Mouse (Mus musculus): Measurements from ENCODE around the gene Rap1gap2. TPM values are rescaled to one million over a fixed set of nuclear protein-coding genes. Genes with fewer than 3 reads are reported as not detected.

Rap1gap2 gene
- polyA plus RNA-seq, 1 experiment from 2014 or later = 5.2 TPM

DNA sequence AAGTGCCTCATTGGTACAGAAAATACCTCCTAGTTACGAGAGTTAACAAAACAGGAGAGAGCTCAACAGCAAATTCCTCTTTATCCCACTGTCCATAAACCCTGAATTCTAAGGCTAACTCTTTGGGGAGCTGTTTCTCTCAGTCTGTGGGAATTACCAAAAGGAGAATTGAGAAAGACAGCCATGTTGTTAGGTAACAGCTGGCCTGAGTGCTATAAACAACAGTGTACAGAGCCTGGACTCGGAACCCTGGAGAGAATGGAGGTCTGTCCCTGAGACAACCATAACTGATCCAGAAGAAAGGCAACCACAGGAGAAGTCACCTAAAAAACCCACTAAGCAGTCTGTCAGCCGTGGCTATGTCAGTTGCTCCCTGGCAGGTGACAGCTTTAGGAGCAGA lies 198.3 kb downstream of the Rap1gap2 start:
- Histone ChIP-seq H3K4me3 (no peak overlapping the region), H3K27me3 (ENCODE audit: insufficient read depth, poor library complexity, severe bottlenecking) (no peaks in the 10 kb centered on the region), H3K9me3 (no peaks in the 10 kb centered on the region), H3K36me3 (peaks cover 10% of the 10 kb centered on the region; the same call in 1 of the 2 replicates), H3K27ac (no peak overlapping the region), H3K4me1 (peaks cover 51% of the 10 kb centered on the region)
- DNase-seq (ENCODE audit: low spot score) = no peak
- WGBS = 84% methylated on average over 3 of the region's 3 CpGs

DNA sequence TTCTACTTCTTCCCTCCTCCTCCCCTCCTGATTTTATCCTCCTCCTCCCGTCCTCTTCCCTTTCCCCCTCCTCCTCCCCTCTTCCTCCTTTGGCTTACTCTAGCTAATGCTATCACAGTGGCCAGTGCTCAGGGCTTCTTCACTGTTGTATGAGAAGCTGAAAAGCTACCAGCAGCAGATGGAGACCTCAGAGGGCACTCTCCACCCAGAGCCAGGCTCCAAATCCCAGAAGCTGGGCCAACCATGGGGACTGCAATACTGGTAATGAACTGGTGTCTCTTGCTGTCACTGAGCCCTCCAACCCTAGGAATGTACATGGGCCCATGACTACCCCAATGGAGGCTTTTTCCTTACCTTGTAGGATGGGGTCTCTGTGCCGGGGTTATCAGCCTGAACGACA lies 198.8 kb downstream of the Rap1gap2 start:
- no peaks in the 10 kb centered on the region for H3K27me3 ChIP-seq (ENCODE audit: insufficient read depth, poor library complexity, severe bottlenecking)
- no peaks in the 10 kb centered on the region for H3K9me3 ChIP-seq
- H3K27ac ChIP-seq = no peak overlapping the region
- H3K4me1 ChIP-seq = peaks cover 51% of the 10 kb centered on the region
- WGBS = 60% methylated on average over 3 of the region's 3 CpGs
- no peak overlapping the region for H3K4me3 ChIP-seq
- no peak for DNase-seq (ENCODE audit: low spot score)
- peaks cover 10% of the 10 kb centered on the region; the same call in 1 of the 2 replicates for H3K36me3 ChIP-seq

DNA sequence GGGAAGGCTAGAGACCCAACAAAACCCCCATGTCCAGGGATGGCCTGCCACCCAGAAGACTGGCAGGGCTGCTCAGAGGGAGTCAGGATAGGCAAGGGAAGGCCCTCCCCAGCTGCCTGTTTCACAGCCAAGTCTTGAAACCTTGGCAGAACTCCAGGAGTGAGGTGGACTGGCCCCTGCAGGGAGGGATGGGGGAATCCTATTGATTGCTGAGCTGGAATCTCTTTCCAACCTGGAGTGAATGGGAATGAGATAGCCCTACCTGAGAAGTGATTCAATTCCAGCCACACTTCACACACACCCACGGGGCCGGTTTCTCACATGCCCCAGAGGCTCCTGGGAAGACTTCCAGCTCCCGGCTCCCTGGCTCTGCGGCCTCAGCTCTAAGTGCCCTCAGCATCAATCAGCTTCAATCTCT lies 200.9 kb downstream of the Rap1gap2 start:
- WGBS = 51% methylated on average over 4 of the region's 4 CpGs
- Histone ChIP-seq H3K27ac (peak overlapping the region; percentile 63; the same call in 1 of the 2 replicates), H3K36me3 (peaks cover 5% of the 10 kb centered on the region; the same call in 1 of the 2 replicates), H3K27me3 (ENCODE audit: insufficient read depth, poor library complexity, severe bottlenecking) (no peaks in the 10 kb centered on the region), H3K4me3 (no peak overlapping the region), H3K9me3 (no peaks in the 10 kb centered on the region), H3K4me1 (peaks cover 47% of the 10 kb centered on the region)
- DNase-seq (ENCODE audit: low spot score) = no peak

DNA sequence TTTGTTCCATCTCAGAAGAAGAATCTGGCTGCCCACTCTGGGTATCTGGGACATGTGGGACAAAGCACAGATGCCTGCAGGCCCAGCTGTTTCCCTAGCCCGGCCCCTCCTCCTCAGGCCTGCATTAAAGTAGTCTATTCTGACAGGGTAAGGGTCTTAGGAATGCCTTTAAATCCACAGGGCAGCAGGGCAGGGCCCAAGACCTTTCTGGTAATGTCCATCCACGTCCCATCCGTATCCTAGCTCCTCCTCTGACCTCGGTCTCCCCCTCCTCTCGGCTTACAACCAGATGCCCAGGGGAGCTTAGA lies 201.3 kb downstream of the Rap1gap2 start:
- peaks cover 43% of the 10 kb centered on the region for H3K4me1 ChIP-seq
- H3K27ac ChIP-seq = peak overlapping the region; percentile 63; the same call in 1 of the 2 replicates
- H3K36me3 ChIP-seq = peaks cover 4% of the 10 kb centered on the region; the same call in 1 of the 2 replicates
- 46% methylated on average over 5 of the region's 5 CpGs for WGBS
- no peaks in the 10 kb centered on the region for H3K27me3 ChIP-seq (ENCODE audit: insufficient read depth, poor library complexity, severe bottlenecking)
- DNase-seq (ENCODE audit: low spot score) = no peak
- H3K4me3 ChIP-seq = no peak overlapping the region
- H3K9me3 ChIP-seq = no peaks in the 10 kb centered on the region

DNA sequence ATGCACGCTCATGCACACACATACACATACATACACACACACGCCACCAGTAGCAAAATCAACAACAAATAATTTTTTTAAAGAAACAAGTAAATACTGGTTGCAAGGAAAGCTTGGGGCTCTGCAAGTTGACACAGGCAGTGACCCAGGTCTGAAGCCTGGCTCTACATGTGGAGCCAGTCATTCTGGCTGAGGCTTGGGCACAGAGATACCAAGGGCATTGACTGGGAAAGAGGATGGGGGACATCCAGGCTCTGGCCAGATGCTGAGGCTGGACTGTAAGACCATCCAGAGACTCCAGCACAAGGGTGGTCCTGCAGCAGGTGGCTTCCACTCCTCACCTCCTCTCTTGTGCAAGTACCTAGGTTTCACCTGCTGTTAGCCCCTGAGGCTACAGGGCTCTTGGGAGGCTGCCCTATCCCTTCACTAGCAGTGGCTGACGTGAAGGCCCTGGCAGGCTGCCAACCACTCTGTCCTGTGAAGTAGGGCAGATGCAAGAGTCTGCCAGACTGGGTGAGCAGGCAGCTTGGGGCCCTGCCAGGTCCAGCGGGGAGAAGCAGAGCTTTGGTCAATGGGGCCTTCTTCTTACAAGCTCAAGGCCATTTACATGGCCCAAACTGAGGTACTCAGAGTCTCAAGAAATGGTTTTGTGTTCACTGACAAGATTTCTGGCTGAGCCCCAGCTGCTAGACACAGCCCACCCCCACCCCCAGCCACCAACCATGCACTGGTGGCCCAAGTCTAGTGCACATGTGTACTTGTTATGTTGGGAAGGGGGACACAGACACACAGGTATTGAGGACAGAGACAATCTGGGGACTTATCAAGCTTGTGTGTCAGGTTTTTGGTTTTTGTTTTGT lies 201.9 kb downstream of the Rap1gap2 start:
- H3K27ac ChIP-seq = peak overlapping the region; percentile 63; the same call in 1 of the 2 replicates
- H3K9me3 ChIP-seq = no peaks in the 10 kb centered on the region
- H3K27me3 ChIP-seq (ENCODE audit: insufficient read depth, poor library complexity, severe bottlenecking) = no peaks in the 10 kb centered on the region
- 56% methylated on average over 4 of the region's 4 CpGs for WGBS
- DNase-seq (ENCODE audit: low spot score) = peak; percentile 87
- no peak overlapping the region for H3K4me3 ChIP-seq
- peaks cover under 1% of the 10 kb centered on the region; the same call in 1 of the 2 replicates for H3K36me3 ChIP-seq
- H3K4me1 ChIP-seq = peaks cover 37% of the 10 kb centered on the region

DNA sequence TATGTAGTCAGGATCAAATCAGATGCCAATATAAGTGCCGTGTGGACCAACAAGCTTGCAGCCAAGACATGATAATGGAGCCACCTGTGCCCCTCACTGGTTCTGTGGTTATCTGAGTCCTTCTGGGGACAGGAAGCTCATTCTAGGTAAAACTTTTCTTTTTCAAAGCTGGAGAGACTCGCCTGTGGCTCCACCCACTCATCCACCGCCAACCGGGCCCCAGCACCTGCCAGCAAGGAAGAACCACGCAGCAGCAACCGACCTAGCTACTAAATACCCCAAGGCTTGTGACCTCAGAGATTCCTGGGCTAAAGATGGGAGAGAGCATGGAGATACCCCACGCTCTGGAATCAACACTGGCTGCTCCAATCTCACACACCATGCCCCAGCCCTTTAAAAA lies 205.5 kb downstream of the Rap1gap2 start:
- no peaks in the 10 kb centered on the region for H3K27me3 ChIP-seq (ENCODE audit: insufficient read depth, poor library complexity, severe bottlenecking)
- no peaks in the 10 kb centered on the region; the same call in 1 of the 2 replicates for H3K36me3 ChIP-seq
- DNase-seq (ENCODE audit: low spot score) = no peak
- no peak overlapping the region for H3K4me3 ChIP-seq
- H3K27ac ChIP-seq = no peak overlapping the region
- peaks cover 21% of the 10 kb centered on the region for H3K4me1 ChIP-seq
- no peaks in the 10 kb centered on the region for H3K9me3 ChIP-seq
- 80% methylated on average over 7 of the region's 7 CpGs for WGBS

DNA sequence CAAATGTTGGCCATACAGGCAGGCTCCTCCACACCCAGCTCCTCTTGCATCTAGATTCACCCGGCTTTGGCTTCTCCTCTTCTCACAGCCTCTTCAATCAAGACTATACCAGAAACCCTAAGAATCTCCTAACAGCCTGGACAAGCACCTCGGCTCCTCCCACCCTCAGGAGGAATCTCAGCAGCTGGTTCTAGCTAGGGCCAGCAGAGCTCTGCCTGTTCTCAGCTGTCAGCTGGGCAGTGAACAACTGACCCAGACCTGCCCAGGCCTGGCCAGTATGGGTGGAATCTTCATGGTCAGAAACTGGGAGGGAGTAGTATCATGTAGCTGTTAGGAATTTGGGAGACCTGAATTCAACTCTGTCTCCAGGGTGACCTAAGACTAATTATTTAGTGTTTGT lies 206.5 kb downstream of the Rap1gap2 start:
- peaks cover 11% of the 10 kb centered on the region for H3K4me1 ChIP-seq
- 39% methylated on average over 2 of the region's 2 CpGs for WGBS
- no peak overlapping the region for H3K27ac ChIP-seq
- no peaks in the 10 kb centered on the region; the same call in 1 of the 2 replicates for H3K36me3 ChIP-seq
- H3K4me3 ChIP-seq = no peak overlapping the region
- no peak for DNase-seq (ENCODE audit: low spot score)
- H3K9me3 ChIP-seq = no peaks in the 10 kb centered on the region
- no peaks in the 10 kb centered on the region for H3K27me3 ChIP-seq (ENCODE audit: insufficient read depth, poor library complexity, severe bottlenecking)

DNA sequence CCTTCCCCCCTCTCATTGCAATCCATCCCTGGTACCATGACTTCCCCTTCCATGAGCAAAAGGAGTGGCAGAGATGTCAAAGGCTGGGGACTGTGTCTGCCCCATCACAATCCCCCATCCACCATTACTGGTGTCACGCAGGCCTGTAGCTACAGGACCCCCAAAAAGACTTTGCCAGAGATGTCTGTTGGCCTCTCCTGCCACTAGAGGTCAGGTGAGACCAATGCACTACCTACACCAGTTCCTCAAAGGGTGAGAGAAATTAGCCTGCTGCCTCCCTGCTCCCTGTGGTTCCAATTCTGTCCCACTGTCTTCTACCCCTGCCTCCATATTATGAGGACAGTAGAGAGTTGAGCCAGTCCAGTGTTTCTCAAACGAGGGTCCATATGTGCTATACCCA lies 208.6 kb downstream of the Rap1gap2 start:
- Histone ChIP-seq H3K27me3 (ENCODE audit: insufficient read depth, poor library complexity, severe bottlenecking) (0 out of 2 replicates have a peak, but pooled peaks cover 4% of the 10 kb centered on the region), H3K9me3 (no peaks in the 10 kb centered on the region), H3K4me3 (no peak overlapping the region), H3K36me3 (peaks cover 3% of the 10 kb centered on the region; the same call in 1 of the 2 replicates), H3K27ac (no peak overlapping the region), H3K4me1 (0 out of 2 replicates have a peak, but pooled peaks cover 2% of the 10 kb centered on the region)
- WGBS = 46% methylated on average over 2 of the region's 2 CpGs
- no peak for DNase-seq (ENCODE audit: low spot score)

DNA sequence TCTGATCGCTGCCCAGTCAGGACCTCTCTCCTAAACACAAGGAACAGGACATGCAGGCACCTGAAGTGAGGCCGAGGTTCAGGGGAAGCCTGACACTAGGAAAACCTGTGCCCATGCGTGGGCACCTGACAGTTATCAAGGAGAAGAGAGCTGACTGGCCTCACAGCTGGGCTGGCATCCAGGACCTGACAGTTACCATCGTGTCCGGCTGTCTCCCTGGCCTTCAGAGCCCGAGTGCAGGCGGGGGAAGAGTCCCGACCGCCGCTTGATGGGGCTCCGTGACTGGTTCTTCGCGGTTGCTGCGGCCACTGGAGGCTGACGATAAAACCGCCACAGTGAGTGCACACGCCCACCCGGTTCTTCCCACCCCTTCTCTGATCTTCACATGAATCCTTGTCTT lies 215.1 kb downstream of the Rap1gap2 start:
- DNase-seq (ENCODE audit: low spot score) = no peak
- no peak overlapping the region for H3K27ac ChIP-seq
- H3K4me1 ChIP-seq = peaks cover 13% of the 10 kb centered on the region; the same call in 1 of the 2 replicates
- no peak overlapping the region for H3K4me3 ChIP-seq
- 80% methylated on average over 18 of the region's 18 CpGs for WGBS
- H3K9me3 ChIP-seq = no peaks in the 10 kb centered on the region
- H3K36me3 ChIP-seq = peaks cover 14% of the 10 kb centered on the region
- 0 out of 2 replicates have a peak, but pooled peaks cover 4% of the 10 kb centered on the region for H3K27me3 ChIP-seq (ENCODE audit: insufficient read depth, poor library complexity, severe bottlenecking)

DNA sequence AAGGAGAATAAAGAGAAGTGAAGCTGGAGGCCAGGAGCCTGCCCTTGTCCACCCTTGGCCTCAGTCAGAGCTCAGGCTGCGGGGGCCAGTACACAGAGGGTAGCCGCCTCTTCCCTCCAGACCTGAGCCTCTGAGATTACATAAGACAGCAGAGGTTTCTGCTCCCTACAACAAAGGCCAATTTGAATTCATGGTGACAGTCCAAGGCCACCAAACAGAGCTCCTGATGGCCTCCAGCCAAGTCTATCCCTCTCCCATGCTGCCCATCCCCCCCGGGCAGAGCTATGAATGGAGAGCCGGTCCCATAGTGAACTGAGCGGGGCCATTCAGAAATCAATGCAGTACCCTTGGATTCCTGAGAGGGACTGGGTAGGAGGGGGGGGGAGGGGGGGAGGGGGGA lies 217.2 kb downstream of the Rap1gap2 start:
- Histone ChIP-seq H3K27ac (no peak overlapping the region), H3K27me3 (ENCODE audit: insufficient read depth, poor library complexity, severe bottlenecking) (no peaks in the 10 kb centered on the region), H3K36me3 (peaks cover 17% of the 10 kb centered on the region), H3K4me1 (peaks cover 13% of the 10 kb centered on the region; the same call in 1 of the 2 replicates), H3K4me3 (no peak overlapping the region), H3K9me3 (no peaks in the 10 kb centered on the region)
- 73% methylated on average over 5 of the region's 5 CpGs for WGBS
- DNase-seq (ENCODE audit: low spot score) = no peak

DNA sequence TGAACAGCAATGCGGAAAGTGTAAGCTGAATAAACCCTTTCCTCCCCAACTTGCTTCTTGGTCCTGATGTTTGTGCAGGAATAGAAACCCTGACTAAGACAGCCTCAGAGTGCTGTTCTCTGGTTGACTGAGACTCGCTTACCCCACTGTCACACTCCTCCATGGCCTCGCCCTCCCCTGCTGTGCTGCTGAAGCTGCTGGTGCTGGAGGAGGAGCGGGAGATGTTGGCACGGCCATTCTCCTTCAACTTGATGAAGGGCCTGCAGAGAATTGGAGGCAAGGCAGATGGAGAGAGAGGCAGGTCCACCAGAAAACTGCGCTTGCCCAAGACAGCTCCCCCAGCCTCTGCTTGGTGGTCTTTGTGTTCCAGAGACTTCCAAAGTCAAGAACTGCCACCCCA lies 217.8 kb downstream of the Rap1gap2 start:
- H3K4me1 ChIP-seq = peaks cover 13% of the 10 kb centered on the region; the same call in 1 of the 2 replicates
- no peaks in the 10 kb centered on the region for H3K9me3 ChIP-seq
- H3K36me3 ChIP-seq = peaks cover 17% of the 10 kb centered on the region
- H3K27me3 ChIP-seq (ENCODE audit: insufficient read depth, poor library complexity, severe bottlenecking) = no peaks in the 10 kb centered on the region
- no peak overlapping the region for H3K4me3 ChIP-seq
- H3K27ac ChIP-seq = no peak overlapping the region
- no peak for DNase-seq (ENCODE audit: low spot score)
- 74% methylated on average over 6 of the region's 6 CpGs for WGBS

DNA sequence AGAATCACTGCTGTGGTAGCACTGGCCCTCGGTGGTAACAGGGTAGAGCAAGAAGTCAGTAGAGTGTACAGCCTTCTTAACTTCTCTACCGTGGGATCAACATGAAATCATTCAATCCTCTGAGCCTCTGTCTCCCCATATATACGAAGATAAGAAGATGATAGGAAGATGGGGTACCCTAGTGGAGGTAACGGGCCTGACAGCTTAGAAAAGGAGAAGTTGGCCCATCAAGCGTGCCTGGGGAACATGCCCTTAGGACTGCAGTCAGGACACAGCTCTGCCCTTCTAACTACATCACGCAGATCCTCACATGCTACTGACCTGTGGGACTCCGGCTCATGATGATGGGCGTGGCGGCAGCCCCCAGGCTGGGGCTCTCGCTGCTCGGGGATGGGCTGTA lies 218.8 kb downstream of the Rap1gap2 start:
- no peaks in the 10 kb centered on the region for H3K27me3 ChIP-seq (ENCODE audit: insufficient read depth, poor library complexity, severe bottlenecking)
- peaks cover 19% of the 10 kb centered on the region; the same call in 1 of the 2 replicates for H3K4me1 ChIP-seq
- no peak overlapping the region for H3K4me3 ChIP-seq
- no peak for DNase-seq (ENCODE audit: low spot score)
- H3K27ac ChIP-seq = no peak overlapping the region
- WGBS = 83% methylated on average over 11 of the region's 11 CpGs
- peaks cover 17% of the 10 kb centered on the region for H3K36me3 ChIP-seq
- H3K9me3 ChIP-seq = no peaks in the 10 kb centered on the region

DNA sequence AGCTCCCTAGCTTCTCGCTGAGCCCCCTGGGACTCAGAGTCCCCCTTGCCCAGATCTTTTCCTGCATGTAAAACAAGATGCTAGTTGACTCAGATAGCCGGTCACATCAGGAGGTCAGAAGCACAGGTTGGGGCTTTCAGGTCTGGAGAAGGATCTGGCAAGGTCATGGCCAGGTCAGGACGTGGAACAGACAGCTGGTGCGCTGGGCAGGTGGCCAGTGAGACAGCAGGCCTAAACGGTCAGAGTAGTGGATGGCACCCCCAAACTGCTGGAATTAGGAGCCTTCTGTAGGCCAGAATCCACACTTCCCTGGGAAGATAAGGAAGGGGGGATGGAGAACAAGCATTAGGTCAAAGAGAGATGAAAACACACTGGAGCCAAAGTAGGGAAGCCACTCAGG lies 223.5 kb downstream of the Rap1gap2 start:
- 77% methylated on average over 5 of the region's 5 CpGs for WGBS
- Histone ChIP-seq H3K27me3 (ENCODE audit: insufficient read depth, poor library complexity, severe bottlenecking) (no peaks in the 10 kb centered on the region), H3K36me3 (peaks cover 16% of the 10 kb centered on the region; the same call in 1 of the 2 replicates), H3K27ac (no peak overlapping the region), H3K4me3 (no peak overlapping the region), H3K4me1 (peaks cover 19% of the 10 kb centered on the region; the same call in 1 of the 2 replicates), H3K9me3 (no peaks in the 10 kb centered on the region)
- no peak for DNase-seq (ENCODE audit: low spot score)

Measured in heart, embryonic 10.5 days (tissue).